Mouse (Mus musculus) frontal cortex, postnatal 25 days (tissue): ENCODE results near the gene 4930430F08Rik.
"Not testable (repeated sequence)": the region's sequence is repeated elsewhere in the genome, so short reads cannot be mapped to it uniquely, and the experiment has no call there.

Experiments
- DNase-seq, 2 experiments: peaks; one replicate each; pipeline ENCODE4 v3.0.0; 2022; ENCODE audit warnings: low spot score in 2 of 2

Gene 4930430F08Rik

GRCm38 (mm10) chr10:100590323-100590722 lies at the start of gene 4930430F08Rik, which contains the start of gene 1700017N19Rik:
TSS of gene 4930430F08Rik (minus strand) at chr10:100590423.
TSS of gene 1700017N19Rik (plus strand) at chr10:100590484.
- DNase-seq = no peak

- DNase-seq = peak; percentile 15 to 36
These were observed 39.7 kb upstream of the 4930430F08Rik start for GRCm38 (mm10) chr10:100629762-100630438.

GRCm38 (mm10) chr10:100622494-100622893 lies 32.3 kb upstream of the 4930430F08Rik start:
- DNase-seq = no peak

GRCm38 (mm10) chr10:100620040-100620439 lies 29.8 kb upstream of the 4930430F08Rik start:
- DNase-seq = no peak

- no peak for DNase-seq
These were observed 29.3 kb upstream of the 4930430F08Rik start for GRCm38 (mm10) chr10:100619474-100619873.

- DNase-seq = no peak
These were observed 27.1 kb upstream of the 4930430F08Rik start for GRCm38 (mm10) chr10:100617233-100617903.

- no peak for DNase-seq
These were observed 14.0 kb upstream of the 4930430F08Rik start for GRCm38 (mm10) chr10:100604254-100604653.

GRCm38 (mm10) chr10:100603511-100603910 lies 13.3 kb upstream of the 4930430F08Rik start:
- no peak for DNase-seq

GRCm38 (mm10) chr10:100598339-100598738 lies 8.1 kb upstream of the 4930430F08Rik start:
- DNase-seq = no peak

GRCm38 (mm10) chr10:100588932-100589388 lies 1.3 kb downstream of the 4930430F08Rik start:
- peak; percentile 73 to 88 for DNase-seq

- no peak for DNase-seq
These were observed 1.7 kb downstream of the 4930430F08Rik start for GRCm38 (mm10) chr10:100588524-100588923.

GRCm38 (mm10) chr10:100584178-100584577 lies 6.0 kb downstream of the 4930430F08Rik start:
- no peak for DNase-seq

GRCm38 (mm10) chr10:100575294-100575693 lies 14.9 kb downstream of the 4930430F08Rik start:
- no peak for DNase-seq

GRCm38 (mm10) chr10:100574505-100575149 lies 15.6 kb downstream of the 4930430F08Rik start:
- DNase-seq = no peak

- no peak for DNase-seq
These were observed 18.5 kb downstream of the 4930430F08Rik start for GRCm38 (mm10) chr10:100571707-100572106.

GRCm38 (mm10) chr10:100564112-100564511 lies 26.1 kb downstream of the 4930430F08Rik start:
- no peak for DNase-seq

- DNase-seq = not testable (repeated sequence)
These were observed 29.9 kb downstream of the 4930430F08Rik start for GRCm38 (mm10) chr10:100560194-100560883.

- DNase-seq = no peak
These were observed 33.6 kb downstream of the 4930430F08Rik start for GRCm38 (mm10) chr10:100556566-100557175.

GRCm38 (mm10) chr10:100524499-100525390 lies 65.5 kb downstream of the 4930430F08Rik start:
- DNase-seq = no peak

- no peak for DNase-seq
These were observed 67.9 kb downstream of the 4930430F08Rik start for GRCm38 (mm10) chr10:100522330-100522729.
